Mouse (Mus musculus): ENCODE data around the gene Gm10037.
"Not testable (repeated sequence)": the region's sequence is repeated elsewhere in the genome, so short reads cannot be mapped to it uniquely, and the experiment has no call there.

Gene Gm10037

DNA sequence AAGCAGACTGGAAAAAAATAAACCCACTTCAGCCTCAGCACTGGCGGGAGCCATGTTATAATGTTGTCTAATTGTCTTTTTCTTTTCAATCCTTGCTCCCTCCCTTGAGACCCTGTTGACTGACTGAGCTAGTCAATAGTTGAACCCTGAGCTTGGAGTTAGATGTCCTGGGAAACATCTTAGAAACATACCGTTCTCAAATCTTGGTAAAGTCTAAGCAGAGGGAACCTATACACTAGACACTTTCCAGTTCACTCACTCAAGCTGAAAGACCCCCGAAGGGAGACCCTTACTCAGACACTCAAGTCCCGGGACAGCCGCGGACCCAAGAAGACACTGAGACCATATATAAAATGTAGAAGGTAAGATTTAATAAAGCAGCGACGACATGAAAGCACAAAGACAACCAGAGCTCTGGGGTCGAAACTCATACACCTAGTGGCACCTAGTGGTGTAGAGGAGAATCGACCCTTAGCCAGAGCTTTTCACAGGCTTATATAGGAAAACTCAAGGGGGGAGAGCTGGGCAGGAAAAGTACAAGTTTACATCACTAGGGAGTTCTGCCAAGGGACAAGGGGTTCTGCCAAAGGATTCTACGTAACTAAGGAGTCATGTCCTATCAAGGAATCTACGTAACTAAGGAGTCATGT lies 45.3 kb downstream of the Gm10037 start:
- DNase-seq (ENCODE audit: low spot score in 2 of 2): not testable (repeated sequence)

DNA sequence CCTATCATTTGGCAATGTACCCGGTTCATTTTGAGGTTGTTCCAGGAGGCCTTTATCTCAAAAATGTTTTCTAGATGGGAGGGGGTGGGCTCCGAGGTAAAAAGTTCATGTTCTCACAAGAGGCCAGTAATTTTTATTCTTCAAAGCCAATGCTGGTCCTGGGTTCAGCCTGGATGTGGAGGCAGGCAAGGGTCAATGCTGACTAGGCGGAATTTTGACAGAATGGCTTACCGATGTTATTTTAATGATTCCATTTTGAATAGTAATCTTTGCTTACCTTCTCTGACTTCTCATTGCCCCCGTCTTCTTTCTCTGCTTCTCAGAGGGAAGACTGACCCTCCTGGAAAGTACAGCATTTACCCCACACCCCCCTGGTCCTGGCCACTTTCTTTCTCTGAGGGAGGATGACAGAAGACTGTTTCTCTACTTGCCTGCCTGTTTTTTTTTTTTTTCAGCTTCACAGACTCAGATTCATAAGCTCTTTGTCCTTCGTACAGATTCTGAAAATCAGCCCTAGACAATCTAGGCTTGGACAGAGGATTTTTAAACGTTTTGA lies 45.9 kb downstream of the Gm10037 start:
- DNase-seq (ENCODE audit: low spot score in 2 of 2): no peak

- no peak for DNase-seq (ENCODE audit: low spot score in 2 of 2)
These were observed 53.1 kb downstream of the Gm10037 start for GRCm38 (mm10) chr13:67883966-67884365.

Measured in heart, adult 9 months (tissue).